Mouse (Mus musculus) MEL (cell line): ENCODE data around the gene Srrm3. TPM values are rescaled to one million over a fixed set of nuclear protein-coding genes. Genes with fewer than 3 reads are reported as not detected.

ENCODE experiments used
- DNase-seq: peaks from one replicate; pipeline ENCODE4 v3.0.0; 2011; ENCODE audit warnings: low read depth, low spot score
- H3K27ac ChIP-seq: 2 replicates; pipeline ENCODE4 v1.5.1; 2012; ENCODE audit warnings: low read depth, mild to moderate bottlenecking, control low read depth, low read length, moderate library complexity; ENCODE audit not compliant: control insufficient read depth
- H3K27me3 ChIP-seq, 2 experiments: fragments of 150-350 bp in 1 of 2; sonication (generic) in 1 of 2; 2 replicates each; pipeline ENCODE4 v1.6.1; 2012; ENCODE audit warnings: low read length in 2 of 2, mild to moderate bottlenecking in 2 of 2, improper control_type of control experiment in 1 of 2, moderate library complexity in 1 of 2; ENCODE audit not compliant: insufficient read depth in 2 of 2, control insufficient read depth in 1 of 2
- H3K36me3 ChIP-seq, 2 experiments: 2 replicates each; pipeline ENCODE4 v1.6.1; 2012 to 2014; ENCODE audit warnings: low read length in 2 of 2, improper control_type of control experiment in 1 of 2, inconsistent platforms in 1 of 2, mild to moderate bottlenecking in 1 of 2; ENCODE audit not compliant: insufficient read depth in 2 of 2, control insufficient read depth in 1 of 2
- H3K4me1 ChIP-seq, 2 experiments: fragments of 150-350 bp in 1 of 2; sonication (generic) in 1 of 2; 2 replicates each; pipeline ENCODE4 v1.6.1; 2012; ENCODE audit warnings: low read length in 2 of 2, improper control_type of control experiment in 1 of 2, mild to moderate bottlenecking in 1 of 2; ENCODE audit not compliant: insufficient read depth in 2 of 2, control insufficient read depth in 1 of 2
- H3K4me3 ChIP-seq, 2 experiments: fragments of 150-350 bp in 1 of 2; sonication (generic) in 1 of 2; 2 replicates each; pipeline ENCODE4 v1.5.1; 2012; ENCODE audit warnings: low read depth in 2 of 2, low read length in 2 of 2, mild to moderate bottlenecking in 2 of 2, moderate library complexity in 2 of 2, control low read depth in 1 of 2, improper control_type of control experiment in 1 of 2; ENCODE audit not compliant: control insufficient read depth in 1 of 2, insufficient read depth in 1 of 2
- H3K79me2 ChIP-seq: 2 replicates; pipeline ENCODE4 v1.6.1; 2012; ENCODE audit warnings: mild to moderate bottlenecking, low read length, moderate library complexity; ENCODE audit not compliant: control insufficient read depth, poor library complexity, insufficient read depth
- H3K9ac ChIP-seq: 2 replicates; pipeline ENCODE4 v1.6.1; 2012; ENCODE audit warnings: low read depth, mild to moderate bottlenecking, control low read depth, low read length, moderate library complexity; ENCODE audit not compliant: control insufficient read depth, poor library complexity, severe bottlenecking
- H3K9me3 ChIP-seq: fragments of 150-350 bp; sonication (generic); replicated peaks from 2 replicates; pipeline ENCODE4 v1.6.1; 2012; ENCODE audit warnings: mild to moderate bottlenecking, low read length, improper control_type of control experiment, moderate library complexity; ENCODE audit not compliant: insufficient read depth
- BHLHE40 ChIP-seq: IDR thresholded peaks from 2 replicates; pipeline ENCODE4 v1.6.1; 2012; ENCODE audit warnings: low read depth, mild to moderate bottlenecking, inconsistent platforms, low read length, improper control_type of control experiment, borderline replicate concordance
- CHD2 ChIP-seq: IDR thresholded peaks from 2 replicates; pipeline ENCODE4 v1.6.1; 2011; ENCODE audit warnings: low read length, improper control_type of control experiment
- ETS1 ChIP-seq: IDR thresholded peaks from 2 replicates; pipeline ENCODE4 v1.6.1; 2012; ENCODE audit warnings: low read depth, mild to moderate bottlenecking, inconsistent platforms, low read length, improper control_type of control experiment, moderate library complexity
- GABPA ChIP-seq: IDR thresholded peaks from 2 replicates; pipeline ENCODE4 v1.6.1; 2012; ENCODE audit warnings: low read depth, mild to moderate bottlenecking, inconsistent platforms, low read length, improper control_type of control experiment, moderate library complexity
- GATA1 ChIP-seq: IDR thresholded peaks from 2 replicates; pipeline ENCODE4 v1.6.1; 2011; ENCODE audit warnings: low read depth, low read length, improper control_type of control experiment
- MAX ChIP-seq: IDR thresholded peaks from 2 replicates; pipeline ENCODE4 v1.6.1; 2011; ENCODE audit warnings: low read length, improper control_type of control experiment
- MAZ ChIP-seq: IDR thresholded peaks from 2 replicates; pipeline ENCODE4 v1.6.1; 2012; ENCODE audit warnings: low read depth, mild to moderate bottlenecking, inconsistent platforms, low read length, improper control_type of control experiment
- MEF2A ChIP-seq: IDR thresholded peaks from 2 replicates; pipeline ENCODE4 v1.6.1; 2014; ENCODE audit warnings: low read depth, mild to moderate bottlenecking, inconsistent platforms, low read length, improper control_type of control experiment; ENCODE audit not compliant: poor library complexity, insufficient replicate concordance, severe bottlenecking; ENCODE audit errors: extremely low read depth
- MYC ChIP-seq: IDR thresholded peaks from 2 replicates; pipeline ENCODE4 v1.6.1; 2011; ENCODE audit warnings: low read depth, mild to moderate bottlenecking, low read length, improper control_type of control experiment, moderate library complexity
- NRF1 ChIP-seq: IDR thresholded peaks from 2 replicates; pipeline ENCODE4 v1.6.1; 2014; ENCODE audit warnings: low read depth, mild to moderate bottlenecking, inconsistent platforms, low read length, improper control_type of control experiment, moderate library complexity; ENCODE audit not compliant: poor library complexity, insufficient read depth, severe bottlenecking
- POLR2AphosphoS2 ChIP-seq: IDR thresholded peaks from 2 replicates; pipeline ENCODE4 v1.6.1; 2011; ENCODE audit warnings: low read length, improper control_type of control experiment
- RAD21 ChIP-seq: IDR thresholded peaks from 2 replicates; pipeline ENCODE4 v1.6.1; 2011; ENCODE audit warnings: mild to moderate bottlenecking, low read depth, low read length, improper control_type of control experiment
- SIN3A ChIP-seq: IDR thresholded peaks from 2 replicates; pipeline ENCODE4 v1.6.1; 2012; ENCODE audit warnings: low read length, improper control_type of control experiment, inconsistent platforms
- TAL1 ChIP-seq: IDR thresholded peaks from 2 replicates; pipeline ENCODE4 v1.6.1; 2012; ENCODE audit warnings: mild to moderate bottlenecking, inconsistent platforms, low read length, moderate library complexity, mixed read lengths
- TBP ChIP-seq: IDR thresholded peaks from 2 replicates; pipeline ENCODE4 v1.8.0; 2011; ENCODE audit warnings: low read depth, low read length, improper control_type of control experiment
- UBTF ChIP-seq: IDR thresholded peaks from 2 replicates; pipeline ENCODE4 v1.6.1; 2012; ENCODE audit warnings: low read depth, mild to moderate bottlenecking, inconsistent platforms, low read length, improper control_type of control experiment, moderate library complexity, borderline replicate concordance; ENCODE audit not compliant: insufficient read depth
- ZKSCAN1 ChIP-seq: IDR thresholded peaks from 2 replicates; pipeline ENCODE4 v1.6.1; 2012; ENCODE audit warnings: low read depth, mild to moderate bottlenecking, inconsistent platforms, low read length, improper control_type of control experiment, moderate library complexity
- ZMIZ1 ChIP-seq: IDR thresholded peaks from 2 replicates; pipeline ENCODE4 v1.6.1; 2012; ENCODE audit warnings: low read depth, mild to moderate bottlenecking, inconsistent platforms, low read length, improper control_type of control experiment, moderate library complexity
- polyA plus RNA-seq, 2 experiments: library from polyadenylated mRNA; stranded (reverse) in 1 of 2; unstranded in 1 of 2; fragments of >175 nt in 1 of 2; fragments of >200 nt in 1 of 2; gene quantifications; 2 replicates each; pipeline versions ENCODE4 v1.2.1 to v1.2.4; 2012; ENCODE audit warnings: low replicate concordance in 2 of 2, low read depth in 1 of 2; ENCODE audit not compliant: insufficient read length in 2 of 2, insufficient read depth in 1 of 2, missing spikeins in 1 of 2
- total RNA-seq: library from RNA; depleted of rRNA; stranded (reverse); fragments of 300-350 nt; gene quantifications from 2 replicates; pipeline ENCODE4 v1.2.3, GENCODE M21; 2012

Srrm3 gene
- total and polyA plus RNA-seq, 3 experiments = not detected

DNA sequence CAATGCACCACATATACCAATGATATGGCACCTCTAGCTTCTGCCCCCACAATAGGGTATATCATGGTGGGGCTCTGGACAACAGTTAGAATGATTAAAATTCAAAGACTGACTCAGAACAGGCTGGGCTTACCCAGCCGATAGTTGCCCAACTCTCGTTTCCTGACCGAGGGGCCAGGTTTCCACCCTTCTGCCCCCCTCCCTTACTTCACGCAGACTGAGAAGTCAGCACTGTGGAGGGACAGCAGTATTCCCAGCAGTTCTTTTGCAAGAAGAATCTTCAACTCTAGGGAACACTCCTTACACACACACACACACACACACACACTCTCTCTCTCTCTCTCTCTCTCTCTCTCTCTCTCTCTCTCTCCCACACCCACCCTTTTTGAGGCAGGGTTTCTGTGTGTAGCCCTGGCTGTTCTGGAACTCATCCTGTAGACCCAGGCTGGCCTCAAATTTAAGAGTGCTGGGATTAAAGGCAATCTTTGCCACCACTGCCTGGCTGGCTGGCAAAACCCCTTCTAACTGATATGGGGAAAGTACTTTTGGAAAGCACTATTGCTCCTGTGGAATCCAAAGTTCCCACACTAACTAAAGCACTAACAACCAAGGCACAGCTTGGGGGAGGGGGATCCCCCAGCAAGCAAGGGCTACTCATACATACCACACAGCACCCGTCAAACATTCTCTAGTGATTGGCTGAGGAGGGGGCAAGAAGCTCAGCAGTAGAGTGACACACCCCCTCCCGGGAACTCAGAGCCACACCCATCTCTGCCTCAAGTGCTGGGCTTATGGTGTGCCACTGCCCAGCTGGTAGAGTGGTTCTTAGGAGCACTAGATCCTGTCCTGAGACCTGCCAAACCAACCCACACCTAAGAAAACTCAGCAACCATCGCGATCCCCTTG is 98.9 kb downstream of the Srrm3 start:
- no peaks in the 10 kb centered on the region for H3K27me3 ChIP-seq
- TF ChIP-seq POLR2AphosphoS2 = peak; percentile 80
- TF ChIP-seq UBTF = no peak
- H3K79me2 ChIP-seq = no peaks in the 10 kb centered on the region
- no peaks in the 10 kb centered on the region for H3K4me1 ChIP-seq
- H3K4me3 ChIP-seq = no peak overlapping the region
- no peaks in the 10 kb centered on the region for H3K9me3 ChIP-seq
- peaks cover 0 to 5% of the 10 kb centered on the region in 2 experiments; a peak in 2 of 4 replicates for H3K36me3 ChIP-seq
- DNase-seq = peak; percentile 24
- no peak overlapping the region for H3K27ac ChIP-seq
- H3K9ac ChIP-seq = no peak overlapping the region

DNA sequence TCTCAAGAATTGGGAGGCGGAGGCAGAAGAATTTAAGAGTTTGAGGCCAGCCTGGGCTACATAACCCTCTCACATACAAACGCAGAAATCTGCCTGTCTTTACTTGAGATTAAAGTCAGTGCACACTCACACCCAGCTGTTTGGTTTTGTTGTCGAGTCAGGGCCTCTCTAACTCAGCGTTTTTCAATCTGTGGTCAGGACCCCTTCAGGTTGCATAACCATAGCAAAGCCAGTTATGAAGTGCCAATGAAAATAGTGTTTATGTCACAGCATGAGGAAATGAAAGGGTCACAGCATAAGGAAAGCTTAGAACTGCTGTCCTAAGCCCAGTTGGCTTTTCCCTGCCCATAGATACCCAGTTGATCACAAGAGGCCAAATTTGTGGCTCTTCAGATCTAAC is 100.2 kb downstream of the Srrm3 start:
- H3K9ac ChIP-seq = no peak overlapping the region
- H3K4me3 ChIP-seq = no peak overlapping the region
- peaks cover 6% of the 10 kb centered on the region for H3K79me2 ChIP-seq
- DNase-seq = no peak
- H3K9me3 ChIP-seq = no peaks in the 10 kb centered on the region
- H3K36me3 ChIP-seq = peaks cover 0 to 9% of the 10 kb centered on the region in 2 experiments; a peak in 2 of 4 replicates
- H3K27me3 ChIP-seq = no peaks in the 10 kb centered on the region
- no peaks in the 10 kb centered on the region for H3K4me1 ChIP-seq
- H3K27ac ChIP-seq = no peak overlapping the region
- TF ChIP-seq TBP (no peak), CHD2 (no peak), GABPA (no peak), ZMIZ1 (no peak), MAX (no peak), MEF2A (no peak), TAL1 (no peak), BHLHE40 (no peak), GATA1 (no peak), ZKSCAN1 (no peak), SIN3A (no peak), MYC (no peak), MAZ (no peak), NRF1 (no peak), RAD21 (no peak), ETS1 (no peak)
